Mouse (Mus musculus): Measurements from ENCODE around the gene Gm17509.

Gm17509 gene

DNA sequence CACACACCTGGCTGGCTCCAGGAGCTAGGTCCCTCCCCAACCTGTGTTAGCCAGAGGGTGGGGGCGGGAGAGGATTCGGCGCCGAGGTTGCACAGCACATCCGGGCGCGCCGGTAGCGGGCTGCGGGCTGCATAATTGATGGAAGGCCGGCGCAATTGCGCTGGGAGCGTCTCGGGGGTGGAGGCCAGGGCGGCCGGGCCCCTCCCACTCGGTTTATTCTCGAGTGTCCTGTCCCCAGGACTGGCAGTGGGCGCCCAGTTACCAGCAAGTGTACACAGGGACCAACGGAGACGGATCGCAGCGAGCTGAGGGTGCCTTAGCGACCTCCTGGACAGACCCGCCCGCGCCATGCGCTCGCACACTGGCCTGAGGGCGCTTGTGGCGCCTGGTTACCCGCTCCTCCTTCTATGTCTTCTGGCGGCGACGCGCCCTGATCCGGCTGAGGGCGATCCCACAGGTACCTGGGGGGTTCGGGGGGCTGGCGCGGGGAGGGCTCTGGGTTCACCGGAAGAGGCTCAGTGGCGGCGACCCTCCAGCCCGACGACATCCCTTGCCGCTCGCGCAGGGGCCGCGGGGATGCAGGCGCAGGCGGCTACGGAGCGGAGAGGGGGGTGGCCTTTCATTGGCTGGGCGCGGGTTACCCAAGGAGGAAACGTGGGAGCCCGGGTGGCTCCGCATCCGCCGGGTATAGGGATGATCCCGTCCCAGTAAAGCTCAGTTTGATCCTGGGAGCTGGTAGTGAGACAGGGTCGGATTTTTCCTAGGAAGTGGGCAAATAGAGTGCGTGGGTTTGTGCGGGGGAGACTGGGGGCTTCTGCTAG lies at the start of gene Gm17509:
TSS of gene Gm17509 (minus strand) at position 575 of the 821 bp plus-strand sequence.
- no peak for DNase-seq (ENCODE audit: low spot score)

DNA sequence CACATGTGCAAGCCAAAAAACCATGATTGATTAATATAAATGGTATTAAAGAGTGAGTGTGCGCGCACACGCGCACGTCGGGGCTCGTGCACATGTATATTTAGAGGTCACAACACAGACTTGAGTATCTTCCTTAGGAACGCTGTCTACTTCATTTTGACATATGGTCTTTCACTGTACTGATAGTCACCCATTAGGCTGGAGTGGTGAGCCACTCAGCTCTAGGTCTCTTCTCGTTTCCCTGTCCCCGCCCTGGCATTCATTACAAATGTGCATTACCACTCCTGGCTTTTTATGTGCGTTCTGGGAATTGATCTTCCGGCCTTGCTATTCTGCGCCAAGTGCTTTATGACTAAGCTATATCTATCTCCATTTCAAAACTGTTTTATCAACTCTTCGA lies 47.1 kb upstream of the Gm17509 start:
- no peak for DNase-seq (ENCODE audit: low spot score)

DNA sequence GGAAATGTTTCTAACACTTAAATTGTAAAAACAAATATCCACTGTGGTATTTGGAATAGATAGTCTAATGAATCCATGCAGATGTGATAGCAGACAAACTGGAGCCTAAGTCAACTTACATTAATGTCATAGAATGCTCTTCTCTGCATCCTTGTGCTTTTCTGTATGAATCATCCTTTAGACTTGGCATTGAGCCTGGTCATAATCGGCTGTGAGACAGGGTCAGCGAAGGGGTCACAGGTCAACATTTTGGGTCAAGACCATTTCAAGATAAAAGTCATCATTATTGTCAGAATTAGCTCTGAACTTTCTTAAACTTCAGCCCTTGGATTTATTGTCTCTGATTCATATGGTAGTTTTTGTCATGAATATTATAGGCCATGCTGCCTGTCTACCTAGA lies 45.3 kb upstream of the Gm17509 start:
- no peak for DNase-seq (ENCODE audit: low spot score)

DNA sequence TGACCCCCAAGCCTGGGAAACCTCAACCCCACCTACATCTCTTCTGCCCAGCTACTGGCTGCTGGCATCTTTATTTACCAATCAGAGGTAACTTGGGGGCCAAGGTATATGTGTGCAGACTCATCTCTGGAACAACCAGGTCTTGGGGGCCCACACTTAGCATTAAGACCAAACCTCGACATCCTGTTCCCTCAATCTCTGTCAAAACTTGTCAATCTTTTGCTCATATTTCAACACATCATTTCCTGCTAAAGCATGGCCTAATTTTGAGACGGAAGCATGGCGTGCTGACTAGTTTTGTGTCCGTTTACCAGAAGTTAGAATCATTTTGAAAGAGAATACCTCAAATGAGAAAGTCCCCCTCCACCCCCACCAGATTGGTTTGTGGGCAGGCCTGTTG lies 39.8 kb upstream of the Gm17509 start:
- DNase-seq (ENCODE audit: low spot score) = no peak

DNA sequence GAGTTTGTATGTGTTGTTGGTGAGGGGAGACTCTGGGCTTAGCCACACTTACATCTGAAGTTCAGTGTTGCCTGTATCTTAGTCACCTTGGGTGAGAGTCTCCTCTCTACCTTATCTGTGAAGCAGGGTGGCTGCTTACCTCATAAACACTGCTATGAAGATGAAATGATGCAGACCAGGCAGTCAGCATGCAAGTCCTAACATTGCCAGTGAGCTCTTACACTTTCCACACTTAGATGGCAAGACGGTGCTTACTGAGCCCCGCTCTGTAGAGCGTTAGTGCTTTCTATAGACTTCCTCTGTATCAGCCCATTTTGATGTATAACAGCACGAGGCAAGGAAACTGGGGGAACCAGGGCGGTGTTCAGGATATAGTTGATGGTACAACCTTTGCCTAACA lies 21.7 kb upstream of the Gm17509 start:
- no peak for DNase-seq (ENCODE audit: low spot score)

DNA sequence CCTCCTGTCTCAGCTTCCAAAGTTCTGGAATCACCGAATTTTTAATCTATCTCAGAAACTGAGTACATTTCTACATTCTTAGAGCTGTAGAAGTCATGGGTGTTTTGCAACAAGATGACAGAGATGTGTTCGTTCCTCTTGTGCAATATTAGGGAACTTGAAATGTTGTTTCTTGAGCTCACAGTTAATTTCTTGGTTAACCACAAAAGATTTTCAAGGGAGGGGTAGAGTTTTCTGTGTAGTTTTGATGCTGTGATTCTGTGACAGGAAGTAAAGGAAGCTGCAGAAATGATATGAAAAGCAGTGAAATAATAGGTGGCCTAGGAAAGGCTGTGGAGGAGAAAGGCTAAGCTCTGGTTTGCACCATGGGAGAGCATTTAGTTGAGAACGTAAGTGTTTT lies 21.2 kb upstream of the Gm17509 start:
- no peak for DNase-seq (ENCODE audit: low spot score)

DNA sequence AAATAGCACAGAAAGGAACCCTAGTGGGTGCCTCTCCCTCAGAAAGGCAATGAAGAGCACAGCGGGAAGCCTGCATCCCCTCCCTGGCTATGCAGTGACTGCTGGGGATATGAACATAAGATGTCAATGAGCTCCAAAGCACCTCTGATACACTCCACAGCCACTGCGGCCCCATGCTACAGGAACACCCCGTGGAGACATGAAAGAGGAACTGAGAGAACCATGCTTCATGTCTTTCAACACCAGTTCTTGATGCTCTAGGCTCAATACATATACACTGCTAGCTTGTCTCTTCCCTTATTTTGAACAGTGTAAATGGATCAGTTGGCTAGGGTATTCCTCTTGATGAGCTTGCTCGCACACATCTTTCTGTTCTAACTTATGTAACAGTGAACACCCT lies 16.2 kb upstream of the Gm17509 start:
- no peak for DNase-seq (ENCODE audit: low spot score)

DNA sequence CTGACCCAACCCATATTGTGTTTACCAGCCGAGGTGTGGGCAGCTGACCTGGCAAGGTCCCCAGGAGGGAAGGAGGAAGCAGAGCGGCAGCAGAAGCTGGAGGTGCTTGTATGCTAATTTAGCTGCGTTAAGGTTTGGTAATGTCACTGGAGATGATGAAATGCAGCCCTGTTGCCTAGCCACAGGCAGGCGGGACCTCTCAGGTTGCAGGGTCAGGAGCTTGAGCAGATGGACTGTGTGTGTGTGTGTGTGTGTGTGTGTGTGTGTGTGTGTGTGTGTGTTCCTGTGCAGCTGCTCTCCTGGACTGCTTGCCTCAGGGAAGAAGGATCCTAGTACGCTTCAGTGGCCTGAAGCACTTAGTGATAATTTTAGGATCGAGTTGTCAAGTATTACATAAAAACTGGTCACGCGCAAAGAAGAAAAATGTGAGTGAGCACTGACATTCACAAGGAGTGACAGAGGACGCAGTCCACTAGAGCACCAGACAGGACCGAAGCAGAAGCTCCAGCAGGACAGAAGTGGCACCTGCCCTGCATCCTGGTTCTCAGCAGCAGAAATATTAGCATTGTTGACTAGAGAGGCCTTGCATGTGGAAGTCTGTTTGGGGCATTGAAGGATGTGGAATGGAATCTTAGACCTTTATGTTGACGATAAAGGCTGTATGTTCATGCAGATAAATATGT lies 14.8 kb upstream of the Gm17509 start:
- DNase-seq (ENCODE audit: low spot score) = no peak

DNA sequence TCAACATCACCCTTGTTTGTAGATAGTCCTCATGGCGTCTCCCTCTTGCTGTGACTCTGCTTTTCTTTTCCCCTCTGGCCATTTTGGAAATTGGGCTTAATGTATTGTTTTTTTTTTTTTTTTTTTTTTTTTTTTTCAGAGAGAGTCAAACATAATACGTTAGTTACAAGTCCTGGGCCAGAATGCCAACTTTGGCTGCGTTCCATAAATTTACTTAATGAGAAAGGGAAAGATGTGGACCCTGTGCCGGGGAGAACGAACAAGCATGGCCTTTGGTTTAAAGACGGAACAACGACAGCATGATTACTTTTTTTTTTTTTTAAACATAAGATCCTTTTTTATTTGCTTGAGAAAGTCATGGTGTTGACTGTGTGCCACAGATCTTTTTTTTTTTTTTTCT lies 13.6 kb upstream of the Gm17509 start:
- DNase-seq (ENCODE audit: low spot score) = no peak

DNA sequence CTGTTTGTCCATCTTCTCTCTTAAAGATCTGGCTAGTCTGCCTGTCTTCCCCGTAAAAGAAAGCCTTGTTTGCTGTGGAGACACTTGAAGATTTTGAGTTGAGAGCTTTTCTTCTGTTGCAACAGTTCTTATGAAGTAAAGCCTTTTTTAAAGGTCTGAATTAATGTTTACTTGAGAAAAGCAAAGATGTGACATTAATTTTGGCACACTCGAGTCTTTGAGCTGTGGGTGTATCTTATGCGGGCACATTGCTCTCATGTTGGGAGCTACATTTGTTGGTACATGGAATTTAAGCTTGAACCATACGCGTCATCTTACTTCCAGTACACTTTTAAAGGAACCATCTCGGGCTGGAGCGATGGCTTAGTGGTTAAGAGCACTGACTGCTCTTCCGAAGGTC lies 12.9 kb upstream of the Gm17509 start:
- DNase-seq (ENCODE audit: low spot score) = no peak

DNA sequence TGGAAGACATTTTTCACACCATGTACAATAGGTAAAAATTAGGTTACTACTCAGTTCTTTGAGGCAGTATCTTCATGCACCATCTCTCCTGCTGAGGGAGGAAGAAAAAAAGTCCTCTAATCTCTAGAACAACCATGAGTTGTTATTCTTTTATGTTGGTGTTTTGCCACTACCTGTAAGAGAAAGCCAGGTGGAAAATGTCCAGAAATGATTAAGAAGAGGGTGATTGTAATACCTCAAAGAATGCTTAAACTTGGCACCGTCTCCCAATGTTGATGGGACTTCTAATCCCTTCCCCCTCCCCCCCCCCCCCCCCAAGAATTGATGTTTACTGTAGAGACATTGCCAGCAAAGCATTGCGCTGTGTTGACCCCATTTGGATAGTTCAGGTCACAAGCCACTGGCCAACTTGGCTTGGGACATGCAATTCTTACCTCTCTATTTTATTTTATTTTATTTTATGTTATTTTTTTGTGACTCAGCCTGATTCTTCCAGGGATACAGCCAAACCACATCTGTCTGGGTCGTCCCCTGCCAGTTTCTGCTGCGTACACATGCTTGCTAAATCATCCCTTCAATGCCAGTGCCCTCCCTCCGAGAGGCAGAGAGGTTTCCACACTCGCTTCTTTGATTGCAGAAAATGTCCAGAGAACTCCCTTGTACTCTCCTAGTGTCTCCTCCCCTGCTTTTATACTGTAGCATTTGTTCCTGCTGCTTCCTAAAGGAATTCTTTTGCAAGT lies 9.7 kb upstream of the Gm17509 start:
- no peak for DNase-seq (ENCODE audit: low spot score)

DNA sequence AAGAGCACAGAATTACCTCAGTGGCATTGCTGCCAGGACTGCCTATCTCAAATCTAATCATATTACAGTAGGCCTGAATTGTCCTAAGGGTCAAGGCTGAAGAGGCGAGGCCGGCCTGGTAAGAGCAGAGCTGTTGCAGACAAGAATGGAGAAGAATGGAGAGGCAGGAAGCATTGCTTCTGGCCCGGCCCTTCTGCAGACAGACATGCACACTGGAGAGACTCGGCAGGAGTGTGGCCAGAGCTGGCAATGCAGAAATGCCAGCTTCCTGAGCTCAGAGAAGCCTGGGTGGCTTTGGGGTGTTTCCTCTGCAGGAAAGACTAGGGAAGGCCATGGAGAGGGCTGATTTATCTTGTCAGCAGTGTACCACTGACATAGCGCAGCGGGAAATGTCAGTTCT lies 4.7 kb upstream of the Gm17509 start:
- no peak for DNase-seq (ENCODE audit: low spot score)

DNA sequence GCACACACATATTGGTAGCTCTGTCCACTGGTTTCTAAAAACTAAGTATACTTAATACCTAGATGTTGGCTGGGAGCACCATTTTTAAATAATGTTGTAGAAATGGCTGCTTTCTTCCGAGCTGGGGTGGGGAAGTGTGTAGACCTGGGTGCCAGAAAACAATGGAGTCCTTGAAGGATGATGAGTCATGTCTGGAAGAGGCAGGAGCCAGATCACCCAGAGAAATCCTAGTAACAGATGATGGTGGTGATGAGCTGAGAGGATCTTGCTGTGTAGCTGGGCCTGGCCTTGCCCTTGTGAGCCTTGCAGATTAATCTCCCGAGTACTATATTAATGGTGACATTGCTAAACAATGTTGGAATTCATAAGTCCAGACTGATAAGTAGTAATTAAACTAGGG lies 4.0 kb upstream of the Gm17509 start:
- no peak for DNase-seq (ENCODE audit: low spot score)

DNA sequence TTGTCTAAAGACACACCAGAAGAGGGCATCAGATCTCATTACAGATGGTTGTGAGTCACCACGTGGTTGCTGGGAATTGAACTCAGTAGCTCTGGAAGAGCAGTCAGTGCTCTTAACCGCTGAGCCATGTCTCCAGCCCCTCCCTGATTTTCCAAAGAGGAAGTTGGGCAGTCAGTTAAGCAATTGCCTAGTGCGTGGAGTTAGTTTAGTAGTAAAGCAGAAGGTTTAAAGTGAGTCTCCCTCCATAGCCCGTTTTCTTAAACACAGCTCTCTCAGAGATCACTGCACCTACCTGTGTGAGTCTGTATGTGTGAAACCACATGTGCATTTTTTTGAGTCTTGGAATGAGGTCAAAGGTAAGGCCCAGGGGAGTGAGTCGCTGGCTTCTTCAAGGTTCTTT lies 2.2 kb upstream of the Gm17509 start:
- DNase-seq (ENCODE audit: low spot score) = no peak

DNA sequence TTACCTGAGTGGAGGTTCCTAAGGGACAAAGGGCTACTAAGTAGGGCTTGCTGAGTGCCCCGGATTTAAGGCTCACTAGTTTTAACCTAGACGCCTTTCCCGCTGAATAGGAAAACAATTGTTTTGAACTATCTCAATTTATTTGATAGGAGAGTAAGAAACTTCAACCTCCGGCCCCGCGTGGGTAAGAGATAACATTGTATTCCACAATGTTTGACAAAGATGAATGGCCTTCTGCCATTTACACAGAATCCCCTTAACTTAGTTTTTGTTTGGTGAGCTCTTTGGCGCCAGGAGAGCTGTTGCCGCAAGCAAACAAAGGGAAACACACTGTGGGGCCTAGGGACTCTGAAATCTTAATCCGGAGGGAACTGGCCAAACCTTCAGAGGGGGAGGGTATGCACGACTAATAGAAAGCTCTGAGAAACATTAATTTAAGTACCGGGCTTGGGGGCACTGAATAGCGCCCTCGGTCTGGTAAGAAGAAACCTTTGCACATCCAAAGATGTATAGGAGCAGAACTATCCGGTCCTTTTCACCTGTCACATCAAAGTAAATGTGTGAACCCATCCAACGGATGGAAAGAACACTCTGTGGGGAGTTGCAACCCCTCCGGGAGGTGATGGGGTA lies 889 bp downstream of the Gm17509 start:
- DNase-seq (ENCODE audit: low spot score) = no peak

DNA sequence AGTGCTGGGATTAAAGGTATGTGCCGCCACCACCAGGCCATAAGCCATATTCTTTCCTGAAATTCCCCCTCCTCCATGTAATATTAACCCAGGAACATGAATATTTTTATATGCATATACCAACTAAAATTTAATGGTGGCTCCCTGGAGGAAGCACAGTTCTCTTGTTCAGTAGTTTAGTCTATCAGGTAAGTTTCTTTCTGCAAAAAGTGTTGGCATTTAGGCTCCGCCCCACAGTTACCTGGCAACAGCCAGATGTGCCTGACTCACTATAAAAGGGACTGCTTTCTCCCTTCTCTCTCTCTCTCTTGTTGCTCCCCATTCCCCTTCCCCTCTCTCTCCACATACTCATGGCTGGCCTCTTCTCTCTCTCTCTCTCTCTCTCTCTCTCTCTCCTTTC lies 2.8 kb downstream of the Gm17509 start:
- no peak for DNase-seq (ENCODE audit: low spot score)

DNA sequence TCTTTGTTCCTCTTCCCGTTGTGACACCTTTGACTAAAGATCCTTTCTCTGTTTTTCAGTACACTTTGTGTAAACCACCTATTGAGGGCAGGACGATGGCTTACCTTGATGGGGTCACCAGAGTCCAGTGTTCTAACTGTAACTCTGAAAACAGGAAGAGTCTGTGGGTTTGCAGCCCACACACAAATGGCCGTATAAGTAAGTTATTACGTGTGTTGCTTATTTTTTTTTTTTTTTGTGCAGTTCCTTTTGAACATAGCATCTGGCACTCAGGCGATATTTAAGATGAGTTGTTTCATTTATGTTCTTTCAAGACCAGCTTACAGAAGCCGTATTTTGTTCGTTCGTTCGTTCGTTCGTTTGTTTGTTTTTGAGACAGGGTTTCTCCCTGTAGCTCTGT lies 3.3 kb downstream of the Gm17509 start:
- DNase-seq (ENCODE audit: low spot score) = no peak

DNA sequence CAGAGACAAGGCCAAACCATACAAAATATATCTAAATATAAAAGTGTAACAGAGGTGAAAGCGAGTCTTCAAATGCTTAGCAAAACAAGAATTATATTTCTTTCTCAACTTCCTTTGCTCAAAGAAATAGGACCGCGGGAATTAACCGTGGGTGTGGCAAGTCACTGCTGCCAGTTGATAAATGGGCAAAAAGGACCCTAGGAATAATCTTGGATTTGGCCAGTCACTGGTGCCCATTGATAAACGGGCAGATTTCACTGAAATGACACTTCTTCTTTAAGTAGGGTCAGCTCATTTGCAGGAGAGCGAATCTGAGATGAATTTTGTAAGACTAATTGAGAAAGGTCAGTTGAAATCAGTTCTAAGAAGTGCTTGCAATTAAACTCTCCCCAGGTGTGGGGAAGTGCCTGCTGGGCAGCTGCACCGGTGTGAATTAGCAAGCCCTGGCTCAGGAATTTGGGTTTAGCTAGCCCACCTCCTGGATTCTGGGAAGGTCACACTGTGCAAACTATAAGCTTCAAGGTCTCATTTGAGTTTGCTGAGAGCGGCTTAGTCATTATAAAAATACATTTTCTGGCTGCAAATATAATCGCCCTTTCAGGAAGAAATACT lies 4.0 kb downstream of the Gm17509 start:
- no peak for DNase-seq (ENCODE audit: low spot score)

DNA sequence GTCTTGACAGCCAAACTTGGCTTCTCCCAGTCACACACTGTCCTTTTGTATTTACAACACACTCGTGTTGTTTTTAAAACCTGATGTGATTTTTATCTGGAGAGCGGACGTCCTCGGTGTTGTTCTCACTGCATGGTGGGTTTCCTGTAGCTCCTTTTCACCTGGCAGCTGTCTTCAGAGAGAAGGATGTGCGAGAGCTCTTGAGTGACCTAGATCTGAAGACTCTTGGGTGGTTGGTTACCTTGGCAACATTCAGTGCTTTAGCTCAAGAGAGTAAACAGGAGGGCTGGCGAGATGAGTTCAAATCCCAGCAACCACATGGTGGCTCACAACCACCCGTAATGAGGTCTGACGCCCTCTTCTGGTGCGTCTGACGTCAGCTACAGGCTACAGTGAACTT lies 4.7 kb downstream of the Gm17509 start:
- DNase-seq (ENCODE audit: low spot score) = no peak

DNA sequence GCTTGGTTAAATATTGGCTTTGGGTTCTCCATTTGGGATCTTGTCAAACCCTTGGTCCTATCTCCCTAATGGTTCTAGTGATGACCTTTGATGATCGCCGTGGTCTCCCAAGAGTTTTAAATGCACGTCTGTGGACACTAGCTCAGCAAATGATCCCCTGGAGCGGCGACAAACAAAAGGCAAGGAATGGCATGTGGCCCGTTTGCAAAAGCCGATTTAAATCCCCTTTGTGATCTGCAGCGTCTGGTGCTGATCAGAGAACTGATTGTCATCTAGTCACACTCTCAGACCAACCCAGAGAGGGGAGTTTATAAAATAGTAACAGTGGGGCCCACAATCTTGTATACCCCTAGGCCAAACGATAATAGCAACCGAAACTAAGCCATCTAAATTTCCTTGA lies 5.4 kb downstream of the Gm17509 start:
- DNase-seq (ENCODE audit: low spot score) = no peak

DNA sequence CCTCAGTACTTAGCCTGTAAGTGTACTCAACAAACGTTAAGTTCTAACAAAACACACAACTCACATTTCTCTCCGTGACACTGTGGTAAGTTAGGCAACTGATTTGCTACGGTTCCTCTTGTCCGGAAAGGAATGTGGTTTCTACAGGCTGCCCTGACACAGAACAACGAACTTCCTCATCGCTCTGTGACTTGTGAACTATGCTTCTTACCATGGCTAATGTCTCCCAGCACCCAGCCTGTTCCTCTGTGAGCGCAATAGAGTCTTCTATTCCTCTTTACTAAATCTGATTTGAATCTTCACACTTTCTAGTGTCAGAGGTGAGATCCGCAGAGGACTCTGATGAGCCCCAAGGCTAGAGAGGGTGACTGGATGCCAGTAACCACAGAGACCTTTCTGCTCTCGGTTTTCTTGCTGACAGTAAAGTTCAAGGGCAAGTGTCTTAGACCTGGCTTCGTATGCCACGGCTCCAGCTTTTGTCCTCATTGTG lies 9.4 kb downstream of the Gm17509 start:
- no peak for DNase-seq (ENCODE audit: low spot score)

DNA sequence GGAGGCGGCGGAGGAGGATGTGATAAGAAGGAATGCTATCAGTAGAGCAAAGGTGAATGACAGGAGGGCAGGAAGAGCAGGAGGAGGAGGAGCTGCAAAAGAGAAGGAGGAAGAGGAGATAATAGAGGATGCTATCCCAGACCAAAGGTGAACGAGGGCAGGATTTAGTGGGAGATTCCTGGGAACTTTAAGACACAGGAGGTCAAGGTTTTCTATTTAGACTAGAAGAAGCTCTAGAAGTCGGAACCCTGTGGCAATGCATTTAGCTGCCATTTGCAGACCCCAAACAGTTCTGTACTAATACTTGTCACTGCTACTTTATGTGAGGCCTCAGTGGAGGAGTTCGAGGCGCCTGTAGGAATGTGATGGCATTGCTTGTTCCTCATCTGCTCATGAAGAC lies 12.6 kb downstream of the Gm17509 start, which contains the start of gene Emb:
TSS of gene Emb (plus strand) at position 301 of the 400 bp plus-strand sequence.
- DNase-seq (ENCODE audit: low spot score) = no peak

Measured in layer of hippocampus, adult 9-10 months (tissue).